Mouse (Mus musculus) small intestine, adult 2 months (tissue): ENCODE measurements around the gene Kctd20. TPM values are rescaled to one million over a fixed set of nuclear protein-coding genes. Genes with fewer than 3 reads are reported as not detected.

Experiments used
- H3K27ac ChIP-seq: fragments of 200-500 bp; 2 replicates; pipeline ENCODE4 v1.5.1; 2012; ENCODE audit warnings: low read depth, low read length, control low read depth, inconsistent platforms; ENCODE audit not compliant: insufficient read depth
- H3K27me3 ChIP-seq: fragments of 200-500 bp; 2 replicates; pipeline ENCODE4 v1.6.1; 2012; ENCODE audit warnings: mild to moderate bottlenecking, moderate library complexity, low read length, inconsistent platforms; ENCODE audit not compliant: control insufficient read depth, insufficient read depth
- H3K36me3 ChIP-seq: fragments of 200-500 bp; 2 replicates; pipeline ENCODE4 v1.6.1; 2012; ENCODE audit warnings: mild to moderate bottlenecking, low read length, control low read depth, inconsistent platforms; ENCODE audit not compliant: control insufficient read depth, insufficient read depth
- H3K4me1 ChIP-seq: fragments of 200-500 bp; 2 replicates; pipeline ENCODE4 v1.6.1; 2012; ENCODE audit warnings: low read length, inconsistent platforms, mixed read lengths; ENCODE audit not compliant: control insufficient read depth, insufficient read depth, insufficient read length
- H3K4me3 ChIP-seq: fragments of 200-500 bp; 2 replicates; pipeline ENCODE4 v1.5.1; 2012; ENCODE audit warnings: low read depth, mild to moderate bottlenecking, control low read depth, inconsistent platforms, low read length, moderate library complexity
- CTCF ChIP-seq: fragments of 200-500 bp; IDR thresholded peaks from 2 replicates; pipeline ENCODE4 v1.5.1; 2012; ENCODE audit warnings: low read depth, mild to moderate bottlenecking, control low read depth, inconsistent platforms, low read length, moderate library complexity, mixed read lengths; ENCODE audit not compliant: insufficient replicate concordance, insufficient read length; ENCODE audit errors: extremely low read depth
- POLR2A ChIP-seq: fragments of 200-500 bp; IDR thresholded peaks from 2 replicates; pipeline ENCODE4 v1.6.1; 2012; ENCODE audit warnings: low read depth, mild to moderate bottlenecking, control low read depth, inconsistent platforms, low read length, moderate library complexity
- WGBS: fragments of 180-500 bp; shearing (Covaris S2); methylation state at CpG from one replicate; pipeline ENCODE4 v1.1.7; 2018; 5-methylcytosine and 5-hydroxymethylcytosine counted together
- polyA plus RNA-seq: library from polyadenylated mRNA; depleted of rRNA; stranded (reverse); fragments of >200 nt; gene quantifications from 2 replicates; pipeline ENCODE4 v1.2.3, GENCODE M21; 2012

Kctd20 gene
- polyA plus RNA-seq, 1 experiment, result 36.3 TPM

DNA sequence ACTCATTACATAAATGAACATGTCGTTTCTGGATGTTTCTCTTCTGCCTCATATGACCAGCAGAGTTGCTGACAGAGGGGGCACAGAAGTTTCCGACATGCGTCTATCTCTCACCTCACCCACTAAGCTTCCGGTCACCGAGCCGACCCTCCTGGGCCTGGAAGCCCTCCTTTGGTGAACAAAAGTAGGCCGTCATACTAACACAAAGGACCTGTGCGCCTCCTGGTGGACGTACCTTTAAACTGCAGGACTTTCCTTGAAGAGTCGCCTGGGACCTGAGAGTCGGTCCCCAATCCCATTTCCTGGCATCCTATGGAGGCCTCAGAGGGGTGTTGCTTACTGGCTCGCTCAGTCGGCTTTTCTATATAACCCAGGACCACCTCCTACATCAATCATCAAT, 25.4 kb upstream of the Kctd20 start:
- peaks cover 28% of the 10 kb centered on the region for H3K4me1 ChIP-seq
- no peak overlapping the region for H3K27ac ChIP-seq
- peak; percentile 91; the same call in 1 of the 2 replicates for TF ChIP-seq CTCF
- TF ChIP-seq POLR2A, result no peak
- no peaks in the 10 kb centered on the region for H3K36me3 ChIP-seq
- H3K4me3 ChIP-seq, result no peak overlapping the region
- no peaks in the 10 kb centered on the region for H3K27me3 ChIP-seq
- 22% methylated on average over 13 of the region's 13 CpGs for WGBS

DNA sequence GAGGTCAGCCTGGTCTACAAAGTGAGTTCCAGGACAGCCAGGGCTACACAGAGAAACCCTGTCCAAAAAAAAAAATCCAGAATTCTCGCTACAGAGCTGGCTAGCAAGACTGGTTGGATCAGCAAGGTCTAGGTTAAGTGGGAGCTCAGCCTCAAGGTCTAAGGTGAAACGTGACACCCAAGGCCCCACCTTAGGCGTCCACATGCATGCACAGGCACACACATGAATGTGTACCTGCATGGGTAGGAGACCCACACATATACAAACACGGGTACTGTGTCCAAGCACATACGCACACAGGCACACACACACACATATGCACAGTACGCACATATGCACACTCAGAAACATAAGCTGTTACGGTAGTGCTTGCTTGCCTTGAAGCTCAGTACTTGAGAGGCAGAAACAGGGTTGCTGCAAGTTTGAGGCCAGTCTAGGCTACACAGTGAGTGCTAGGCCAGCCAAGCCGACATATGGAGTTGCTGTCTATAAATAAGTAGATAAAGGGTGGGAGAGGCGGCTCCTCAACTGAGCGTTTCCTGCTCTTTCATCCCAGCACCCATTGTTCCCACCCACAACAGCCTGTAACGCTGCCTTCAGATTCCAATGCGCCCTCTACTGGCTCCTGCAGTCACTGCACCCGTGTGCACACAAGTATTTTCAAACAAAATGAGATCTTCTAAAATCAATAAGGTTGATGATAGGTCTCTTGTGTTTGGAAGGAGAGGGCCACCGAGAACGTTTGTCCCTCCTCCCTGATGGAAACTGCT, 24.7 kb upstream of the Kctd20 start:
- Histone ChIP-seq H3K4me3 (no peak overlapping the region), H3K27ac (no peak overlapping the region), H3K4me1 (peaks cover 26% of the 10 kb centered on the region), H3K36me3 (no peaks in the 10 kb centered on the region), H3K27me3 (no peaks in the 10 kb centered on the region)
- WGBS, result 38% methylated on average over 15 of the region's 15 CpGs
- TF ChIP-seq POLR2A (no peak), CTCF (peak; percentile 90; the same call in 1 of the 2 replicates)

- Histone ChIP-seq H3K27me3 (no peaks in the 10 kb centered on the region), H3K36me3 (no peaks in the 10 kb centered on the region), H3K4me1 (peaks cover 26% of the 10 kb centered on the region), H3K27ac (no peak overlapping the region), H3K4me3 (no peak overlapping the region)
- 14% methylated on average over 9 of the region's 9 CpGs for WGBS
- no peak for TF ChIP-seq CTCF
- TF ChIP-seq POLR2A, result no peak
Measured at GRCm38 (mm10) chr17:28928004-28928403, 23.7 kb upstream of the Kctd20 start.

DNA sequence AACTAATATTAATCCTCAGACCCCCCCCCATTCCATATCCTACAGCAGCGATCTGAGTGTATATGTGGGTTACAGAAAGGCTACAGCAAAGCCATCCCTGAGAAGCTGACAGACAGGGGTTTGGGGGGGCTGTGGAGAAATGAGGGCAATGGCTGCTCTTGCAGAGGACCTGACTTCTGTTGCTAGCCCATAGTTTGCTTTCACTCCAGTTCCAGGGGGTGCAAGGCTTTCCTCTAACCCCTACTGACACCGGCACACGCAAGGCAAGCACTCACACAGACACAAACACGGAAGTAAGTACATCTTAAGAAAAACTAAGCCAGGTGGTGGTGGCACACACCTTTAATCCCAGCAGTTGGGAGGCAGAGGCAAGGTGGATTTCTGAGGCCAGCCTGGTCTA, 22.4 kb upstream of the Kctd20 start:
- 62% methylated on average over 4 of the region's 4 CpGs for WGBS
- TF ChIP-seq POLR2A (no peak), CTCF (no peak)

DNA sequence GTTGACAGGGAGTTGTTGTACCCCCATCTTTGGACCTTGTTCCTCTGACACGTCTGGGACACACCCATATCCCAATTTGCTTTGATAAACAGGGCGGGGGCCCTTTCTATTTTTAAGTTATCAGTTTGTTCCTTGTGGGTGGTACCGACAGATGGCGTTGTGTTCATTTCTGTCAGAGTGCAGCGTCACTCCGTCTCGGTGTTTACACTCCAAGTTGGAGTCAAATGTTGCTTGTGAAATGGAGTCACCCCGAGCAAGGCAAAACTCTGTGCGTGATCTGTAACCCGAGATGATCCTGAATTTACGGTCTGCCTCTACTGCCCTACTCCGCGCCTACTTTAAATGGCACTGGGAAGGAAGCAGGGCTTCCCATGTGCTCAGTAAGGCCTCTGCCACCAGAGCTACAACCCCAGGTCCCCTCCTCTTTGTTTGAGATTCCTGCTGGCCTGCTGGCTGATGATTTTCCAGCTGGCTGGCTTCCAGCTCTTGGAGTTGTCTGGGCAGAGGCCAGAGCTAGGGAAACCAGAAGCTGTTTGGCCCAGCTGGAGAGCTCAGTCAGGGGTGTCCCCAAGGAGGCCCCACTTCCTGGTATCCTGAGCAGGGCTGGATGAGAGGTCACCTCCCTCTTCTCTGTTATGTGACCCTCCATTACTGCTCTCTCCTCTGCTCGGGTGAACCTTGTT, 21.2 kb upstream of the Kctd20 start:
- Histone ChIP-seq H3K27me3 (no peaks in the 10 kb centered on the region), H3K4me3 (peak overlapping the region; percentile 13), H3K27ac (peak overlapping the region; percentile 91), H3K36me3 (no peaks in the 10 kb centered on the region), H3K4me1 (peaks cover 20% of the 10 kb centered on the region)
- peak; percentile 36; the same call in 1 of the 2 replicates for TF ChIP-seq CTCF
- no peak for TF ChIP-seq POLR2A
- 7% methylated on average over 14 of the region's 14 CpGs for WGBS

More for the DNA sequence above, 22.4 kb upstream of the Kctd20 start:
- Histone ChIP-seq H3K27me3 (no peaks in the 10 kb centered on the region), H3K36me3 (no peaks in the 10 kb centered on the region), H3K4me3 (no peak overlapping the region), H3K4me1 (peaks cover 29% of the 10 kb centered on the region), H3K27ac (0 out of 2 replicates have a peak overlapping the region, but pooled peaks have one; percentile 19)

DNA sequence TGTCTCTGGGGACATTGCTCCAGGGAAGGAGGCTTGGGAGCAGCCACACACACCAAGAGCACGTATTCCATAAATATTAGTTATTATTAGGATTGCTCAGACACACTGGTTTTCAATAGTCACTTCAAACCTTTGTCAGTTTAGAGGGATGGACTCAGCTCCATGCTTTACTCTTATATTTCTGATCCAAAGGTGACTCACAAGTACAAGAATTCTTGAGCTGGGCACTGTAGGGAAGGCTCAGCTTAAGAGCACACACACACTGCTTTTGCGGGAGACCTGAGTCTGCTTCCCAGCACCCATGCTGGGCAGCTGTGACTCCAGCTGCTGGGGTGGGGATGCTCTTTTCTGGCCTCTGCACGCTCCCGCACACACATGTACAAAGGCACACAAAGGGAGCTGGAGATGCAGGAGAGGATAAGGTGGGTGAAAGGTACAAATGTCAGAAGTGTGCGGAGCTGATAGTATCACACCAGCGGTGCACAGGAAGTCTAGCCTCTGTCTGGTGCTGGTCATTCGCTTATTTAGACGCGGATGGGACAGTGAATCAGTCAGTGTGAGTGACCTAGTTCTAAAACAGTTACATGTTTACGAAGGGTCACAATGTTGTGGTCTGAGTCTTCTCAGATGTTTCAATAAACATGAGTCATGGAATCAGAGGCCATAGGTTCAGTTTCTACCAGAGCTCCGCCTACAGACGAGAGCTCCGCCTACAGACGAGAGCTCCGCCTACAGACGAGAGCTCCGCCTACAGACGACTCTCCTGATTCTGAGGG, 20.1 kb upstream of the Kctd20 start:
- Histone ChIP-seq H3K27ac (peak overlapping the region; percentile 6; the same call in 1 of the 2 replicates), H3K4me3 (no peak overlapping the region), H3K27me3 (no peaks in the 10 kb centered on the region), H3K36me3 (no peaks in the 10 kb centered on the region), H3K4me1 (peaks cover 20% of the 10 kb centered on the region)
- WGBS, result 78% methylated on average over 18 of the region's 18 CpGs
- TF ChIP-seq POLR2A (no peak), CTCF (no peak)
